Mouse (Mus musculus): ENCODE results near the gene Nos3.
"Not testable (repeated sequence)": the region's sequence is repeated elsewhere in the genome, so short reads cannot be mapped to it uniquely, and the experiment has no call there.

Gene Nos3

GRCm38 (mm10) chr5:24374666-24375328 is 10.2 kb downstream of the Nos3 start:
- DNase-seq (ENCODE audit: low spot score), result no peak

GRCm38 (mm10) chr5:24378700-24379099 is 14.1 kb downstream of the Nos3 start:
- no peak for DNase-seq (ENCODE audit: low spot score)

GRCm38 (mm10) chr5:24379501-24379900 is 14.9 kb downstream of the Nos3 start:
- no peak for DNase-seq (ENCODE audit: low spot score)

- no peak for DNase-seq (ENCODE audit: low spot score)
Measured at GRCm38 (mm10) chr5:24380499-24380898, 15.9 kb downstream of the Nos3 start.

GRCm38 (mm10) chr5:24381486-24381885 is 16.9 kb downstream of the Nos3 start:
- DNase-seq (ENCODE audit: low spot score), result no peak

GRCm38 (mm10) chr5:24381988-24382387 is 17.4 kb downstream of the Nos3 start:
- DNase-seq (ENCODE audit: low spot score), result no peak

- peak; percentile 73 for DNase-seq (ENCODE audit: low spot score)
Measured at GRCm38 (mm10) chr5:24383026-24383859, 18.6 kb downstream of the Nos3 start.

GRCm38 (mm10) chr5:24384407-24384806 is 19.8 kb downstream of the Nos3 start:
- DNase-seq (ENCODE audit: low spot score), result no peak

- no peak for DNase-seq (ENCODE audit: low spot score)
Measured at GRCm38 (mm10) chr5:24385374-24385773, 20.8 kb downstream of the Nos3 start.

GRCm38 (mm10) chr5:24385887-24386550 is 21.4 kb downstream of the Nos3 start:
- DNase-seq (ENCODE audit: low spot score), result no peak

GRCm38 (mm10) chr5:24387264-24388241 is 22.9 kb downstream of the Nos3 start:
- DNase-seq (ENCODE audit: low spot score), result no peak

GRCm38 (mm10) chr5:24388246-24388915 is 23.8 kb downstream of the Nos3 start:
- no peak for DNase-seq (ENCODE audit: low spot score)

- DNase-seq (ENCODE audit: low spot score), result no peak
Measured at GRCm38 (mm10) chr5:24389011-24389657, 24.5 kb downstream of the Nos3 start.

- DNase-seq (ENCODE audit: low spot score), result no peak
Measured at GRCm38 (mm10) chr5:24389658-24390020, 25.0 kb downstream of the Nos3 start.

- no peak for DNase-seq (ENCODE audit: low spot score)
Measured at GRCm38 (mm10) chr5:24391864-24392263, 27.3 kb downstream of the Nos3 start, which contains the start of gene Atg9b. TSS of gene Atg9b (minus strand) at chr5:24392143.

- no peak for DNase-seq (ENCODE audit: low spot score)
Measured at GRCm38 (mm10) chr5:24392724-24393123, 28.1 kb downstream of the Nos3 start.

- no peak for DNase-seq (ENCODE audit: low spot score)
Measured at GRCm38 (mm10) chr5:24393392-24393997, 28.9 kb downstream of the Nos3 start, which contains the start of gene Abcb8. TSS of gene Abcb8 (plus strand) at chr5:24393663.

GRCm38 (mm10) chr5:24394165-24394894 is 29.7 kb downstream of the Nos3 start:
- peak; percentile 69 for DNase-seq (ENCODE audit: low spot score)

- not testable (repeated sequence) for DNase-seq (ENCODE audit: low spot score)
Measured at GRCm38 (mm10) chr5:24396254-24396653, 31.6 kb downstream of the Nos3 start.
